In the genomic region with DNA sequence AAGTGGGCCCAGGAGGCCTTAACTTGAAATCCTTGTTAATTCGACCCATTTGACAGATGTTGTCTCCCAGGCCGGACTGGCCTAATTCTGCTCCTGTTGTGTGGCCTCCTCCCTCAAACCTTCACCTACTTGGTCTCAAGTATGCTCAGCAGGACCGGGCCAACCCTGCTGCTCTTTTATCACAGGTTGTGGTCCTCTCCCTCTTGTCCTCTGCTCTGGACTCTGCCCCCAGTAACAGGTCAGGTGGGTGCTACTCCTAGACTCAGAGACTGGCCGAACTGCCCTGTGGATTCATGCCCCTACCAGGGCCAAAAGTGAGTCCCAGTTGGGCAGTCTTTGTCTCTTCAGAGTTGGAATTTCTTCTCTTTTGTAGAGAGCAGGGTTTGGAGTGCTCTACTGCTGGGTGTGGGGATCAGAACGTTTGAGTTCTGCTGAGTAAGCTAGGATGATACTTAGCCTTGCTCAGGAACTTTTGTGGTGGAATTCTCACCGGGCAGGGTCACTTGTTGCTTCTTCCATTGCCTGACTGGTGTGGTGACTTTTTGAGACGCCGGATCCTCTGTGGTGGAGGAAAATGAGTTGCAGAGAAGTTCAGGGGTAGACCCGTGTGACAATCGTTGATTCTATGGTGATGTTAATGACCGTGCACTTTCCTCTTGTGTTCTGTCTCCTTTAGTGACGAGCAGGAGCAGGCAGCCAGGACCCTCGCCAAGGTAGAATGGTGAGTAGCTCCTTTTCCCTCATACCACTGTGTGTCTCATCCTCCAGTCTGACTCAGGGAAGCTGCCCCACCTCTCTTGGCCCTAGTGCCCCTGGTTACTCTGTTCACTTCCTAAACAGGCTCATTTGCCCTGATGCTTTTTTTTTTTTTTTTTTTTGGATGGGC, we compare ENCODE assay signal across 8 mouse cellular contexts. TPM values are rescaled to one million over a fixed set of nuclear protein-coding genes. Genes with fewer than 3 reads are reported as not detected.
DNase-seq lines count a peak whose midpoint lies in the region; ATAC-seq and TF ChIP-seq lines count a peak whose summit lies in the region.

No protein-coding gene starts in this region.

- intact Hi-C loops in gastrocnemius, adult 2 months (cut with DNase I): loop anchor here (5.0 kb wide), 2 partner anchors 144 to 171 kb away; a partner anchor contains a TSS
- intact Hi-C loops in gastrocnemius, postnatal 14 days (cut with DNase I; ENCODE audit: low total_unique reads): no loop called here

- peaks cover 64% of the 10 kb centered on the region for H3K4me1 ChIP-seq in G1E (ENCODE audit: insufficient read depth, low read depth, low read length)
- peaks cover 71% of the 10 kb centered on the region for H3K4me1 ChIP-seq in hindbrain, embryonic 13.5 days (replicated peaks)
- H3K4me1 ChIP-seq in liver, embryonic 11.5 days (replicated peaks; ENCODE audit: control insufficient read depth, insufficient read depth, low read length): peaks cover 51% of the 10 kb centered on the region

- peak overlapping the region; percentile 96 for H3K27ac ChIP-seq in gastrocnemius, adult 2 months
- peak overlapping the region; percentile 93 for H3K27ac ChIP-seq in hindbrain, embryonic 13.5 days
- peak overlapping the region; percentile 92 for H3K27ac ChIP-seq in liver, embryonic 11.5 days (ENCODE audit: low read depth, low read length)

- no peak for DNase-seq in gastrocnemius, adult 2 months
- no peak for DNase-seq in gastrocnemius, postnatal 14 days
- DNase-seq in G1E (ENCODE audit: low spot score): no peak
- DNase-seq in liver, embryonic 11.5 days (ENCODE audit: low spot score): no peak
- no peak for DNase-seq in layer of hippocampus, adult 9-11 months
- DNase-seq in embryo, embryonic 11 days: no peak
- no peak for DNase-seq in right cerebral cortex, postnatal 14 days

- H3K9me3 ChIP-seq in G1E (replicated peaks): no peaks in the 10 kb centered on the region
- H3K9me3 ChIP-seq in hindbrain, embryonic 13.5 days: no peaks in the 10 kb centered on the region
- H3K9me3 ChIP-seq in liver, embryonic 11.5 days (ENCODE audit: control insufficient read depth, low read length): no peaks in the 10 kb centered on the region

- WGBS in hindbrain, embryonic 13.5 days: 28% methylated on average over 13 of the region's 13 CpGs
- 35% methylated on average over 13 of the region's 13 CpGs for WGBS in liver, embryonic 11.5 days

- H3K36me3 ChIP-seq in G1E (replicated peaks): peaks cover 62% of the 10 kb centered on the region
- peaks cover 11% of the 10 kb centered on the region for H3K36me3 ChIP-seq in hindbrain, embryonic 13.5 days
- peaks cover 9% of the 10 kb centered on the region for H3K36me3 ChIP-seq in liver, embryonic 11.5 days (ENCODE audit: control insufficient read depth, insufficient read depth, low read length)

- H3K4me3 ChIP-seq in gastrocnemius, adult 2 months: peak overlapping the region; percentile 78
- H3K4me3 ChIP-seq in G1E (ENCODE audit: low read depth, low read length): peak overlapping the region; percentile 73
- peak overlapping the region; percentile 75 for H3K4me3 ChIP-seq in hindbrain, embryonic 13.5 days
- peak overlapping the region; percentile 76 for H3K4me3 ChIP-seq in liver, embryonic 11.5 days (ENCODE audit: low read depth, low read length)

- TF ChIP-seq CTCF in gastrocnemius, adult 2 months (IDR thresholded peaks at IDR 0.05): no peak
- TF ChIP-seq CTCF in G1E (IDR thresholded peaks at IDR 0.05; ENCODE audit: low read depth, low read length): no peak

- peak overlapping the region; percentile 73 for H3K4me2 ChIP-seq in hindbrain, embryonic 13.5 days
- H3K4me2 ChIP-seq in liver, embryonic 11.5 days: peak overlapping the region; percentile 97

- peak overlapping the region; percentile 77 for H3K9ac ChIP-seq in hindbrain, embryonic 13.5 days
- H3K9ac ChIP-seq in liver, embryonic 11.5 days (ENCODE audit: low read depth, low read length): peak overlapping the region; percentile 81

- no peak for ATAC-seq in G1E (ENCODE audit: extremely low read depth, insufficient number of reproducible peaks, low FRiP score, poor library complexity, severe bottlenecking)
- no peak for ATAC-seq in hindbrain, embryonic 13.5 days (ENCODE audit: low FRiP score)
- ATAC-seq in liver, embryonic 11.5 days (replicated peaks; ENCODE audit: low FRiP score): no peak

- H3K27me3 ChIP-seq in G1E (ENCODE audit: insufficient read depth, low read length): no peaks in the 10 kb centered on the region
- H3K27me3 ChIP-seq in hindbrain, embryonic 13.5 days: no peaks in the 10 kb centered on the region
- H3K27me3 ChIP-seq in liver, embryonic 11.5 days (replicated peaks; ENCODE audit: control insufficient read depth, insufficient read depth, low read length): no peaks in the 10 kb centered on the region

RNA-seq across cellular contexts. Expression of a gene that starts 1.0 kb away (rescaled TPM):
- 10 to 100 TPM; 10.6 to 12.4 TPM for total RNA-seq in gastrocnemius, adult 2 months (2021)
- 10 to 100 TPM in 1 of 2 experiments, 1 to 10 TPM in 1; 9.5 to 12.4 TPM for total RNA-seq in gastrocnemius, postnatal 14 days (2021)
- total RNA-seq in G1E (2014; fragmentation: Nextera tagmentation) (14.3 and 15.2 TPM in 2 replicates), G1E (2017) (18.2 and 20.2 TPM in 2 replicates)
- 5.5 and 7.3 TPM in 2 replicates for polyA plus RNA-seq in G1E (2012)
- 60.4 and 60.7 TPM in 2 replicates for polyA plus RNA-seq in hindbrain, embryonic 13.5 days (2015; fragmentation: Nextera tagmentation; extraction: Ambion mirVana)
- 31.5 and 34.8 TPM in 2 replicates for polyA plus RNA-seq in liver, embryonic 11.5 days (2014; fragmentation: Nextera tagmentation; extraction: Ambion mirVana)

RNA-seq across cellular contexts. Expression of a gene that starts 24.0 kb away (rescaled TPM):
- total RNA-seq in gastrocnemius, adult 2 months (2021): not detected
- not detected for total RNA-seq in gastrocnemius, postnatal 14 days (2021)
- 0.45 TPM in 1 of 2 replicates, not detected in the other for total RNA-seq in G1E (2014; fragmentation: Nextera tagmentation)
- total RNA-seq in G1E (2017): 0.05 and 0.06 TPM in 2 replicates
- polyA plus RNA-seq in G1E (2012): not detected in 2 replicates
- 0.51 and 0.63 TPM in 2 replicates for polyA plus RNA-seq in hindbrain, embryonic 13.5 days (2015; fragmentation: Nextera tagmentation; extraction: Ambion mirVana)
- polyA plus RNA-seq in liver, embryonic 11.5 days (2014; fragmentation: Nextera tagmentation; extraction: Ambion mirVana): 0.08 and 0.10 TPM in 2 replicates

RNA-seq across cellular contexts. Expression of a gene that starts 24.3 kb away (rescaled TPM):
- total RNA-seq in gastrocnemius, adult 2 months (2021): 10 to 100 TPM; 13.0 to 15.2 TPM
- 10 to 100 TPM; 41.2 TPM for total RNA-seq in gastrocnemius, postnatal 14 days (2021)
- total RNA-seq in G1E (2014; fragmentation: Nextera tagmentation) (3.1 TPM in 1 of 2 replicates, not detected in the other), G1E (2017) (1.2 and 2.6 TPM in 2 replicates)
- polyA plus RNA-seq in G1E (2012): 0.61 and 0.91 TPM in 2 replicates
- polyA plus RNA-seq in hindbrain, embryonic 13.5 days (2015; fragmentation: Nextera tagmentation; extraction: Ambion mirVana): 20.2 and 22.4 TPM in 2 replicates
- 11.1 and 12.8 TPM in 2 replicates for polyA plus RNA-seq in liver, embryonic 11.5 days (2014; fragmentation: Nextera tagmentation; extraction: Ambion mirVana)

RNA-seq across cellular contexts. Expression of a gene that starts 26.5 kb away (rescaled TPM):
- not detected for total RNA-seq in gastrocnemius, adult 2 months (2021)
- not detected for total RNA-seq in gastrocnemius, postnatal 14 days (2021)
- total RNA-seq in G1E (2014; fragmentation: Nextera tagmentation) (not detected in 2 replicates), G1E (2017) (0.05 TPM in 1 of 2 replicates, not detected in the other)
- polyA plus RNA-seq in G1E (2012): not detected in 2 replicates
- polyA plus RNA-seq in hindbrain, embryonic 13.5 days (2015; fragmentation: Nextera tagmentation; extraction: Ambion mirVana): not detected in 2 replicates
- not detected in 2 replicates for polyA plus RNA-seq in liver, embryonic 11.5 days (2014; fragmentation: Nextera tagmentation; extraction: Ambion mirVana)
